Mouse (Mus musculus) mouse embryonic stem cell (cell line): ENCODE data around the gene Parvb.

Experiments
- in situ Hi-C, 2 experiments: fragments of 300-500 bp; cut with MboI; formaldehyde crosslinking; loops; 1 replicate in 1 of 2; 3 replicates in 1 of 2; pipeline ENCODE4 v1.14.3; 2019 to 2020; ENCODE audit warnings: low sequenced_read_pairs in 2 of 2, low pct_unique_long_range_greater_than_20kb in 1 of 2, mixed read lengths in 1 of 2; ENCODE audit not compliant: unreplicated experiment in 1 of 2

The Parvb gene

GRCm38 (mm10) chr15:84215273-84215672 is 16.6 kb upstream of the Parvb start:
- in situ Hi-C loops, result no loop called here

GRCm38 (mm10) chr15:84216026-84216425 is 15.8 kb upstream of the Parvb start:
- in situ Hi-C loops, result no loop called here

GRCm38 (mm10) chr15:84216461-84217084 is 15.3 kb upstream of the Parvb start:
- in situ Hi-C loops, result no loop called here

GRCm38 (mm10) chr15:84217969-84218782 is 13.7 kb upstream of the Parvb start:
- in situ Hi-C loops, result no loop called here

GRCm38 (mm10) chr15:84218783-84219271 is 13.0 kb upstream of the Parvb start:
- in situ Hi-C loops, result no loop called here

GRCm38 (mm10) chr15:84221539-84221938 is 10.3 kb upstream of the Parvb start:
- in situ Hi-C loops, result no loop called here

GRCm38 (mm10) chr15:84223423-84223822 is 8.4 kb upstream of the Parvb start:
- in situ Hi-C loops, result no loop called here

- in situ Hi-C loops, result no loop called here
Observed at GRCm38 (mm10) chr15:84224779-84225178, 7.1 kb upstream of the Parvb start.

- in situ Hi-C loops, result no loop called here
Observed at GRCm38 (mm10) chr15:84226918-84227317, 4.9 kb upstream of the Parvb start.

GRCm38 (mm10) chr15:84230661-84231060 is 1.2 kb upstream of the Parvb start:
- in situ Hi-C loops, result no loop called here

GRCm38 (mm10) chr15:84231113-84231712 is 630 bp upstream of the Parvb start:
- in situ Hi-C loops, result no loop called here

- in situ Hi-C loops, result no loop called here
Observed at GRCm38 (mm10) chr15:84232609-84233008, 766 bp downstream of the Parvb start.

GRCm38 (mm10) chr15:84234794-84235581 is 3.1 kb downstream of the Parvb start:
- in situ Hi-C loops, result no loop called here

- in situ Hi-C loops, result no loop called here
Observed at GRCm38 (mm10) chr15:84235646-84236045, 3.8 kb downstream of the Parvb start.

GRCm38 (mm10) chr15:84238552-84238951 is 6.7 kb downstream of the Parvb start:
- in situ Hi-C loops, result no loop called here

GRCm38 (mm10) chr15:84238991-84239401 is 7.2 kb downstream of the Parvb start:
- in situ Hi-C loops, result no loop called here

GRCm38 (mm10) chr15:84241520-84241919 is 9.7 kb downstream of the Parvb start:
- in situ Hi-C loops, result no loop called here

- in situ Hi-C loops, result no loop called here
Observed at GRCm38 (mm10) chr15:84245104-84245503, 13.3 kb downstream of the Parvb start.

- in situ Hi-C loops, result no loop called here
Observed at GRCm38 (mm10) chr15:84246195-84246594, 14.4 kb downstream of the Parvb start.
